Mouse (Mus musculus): ENCODE results near the gene Tex14.
"Not testable (repeated sequence)": the region's sequence is repeated elsewhere in the genome, so short reads cannot be mapped to it uniquely, and the experiment has no call there.

Tex14 gene

DNA sequence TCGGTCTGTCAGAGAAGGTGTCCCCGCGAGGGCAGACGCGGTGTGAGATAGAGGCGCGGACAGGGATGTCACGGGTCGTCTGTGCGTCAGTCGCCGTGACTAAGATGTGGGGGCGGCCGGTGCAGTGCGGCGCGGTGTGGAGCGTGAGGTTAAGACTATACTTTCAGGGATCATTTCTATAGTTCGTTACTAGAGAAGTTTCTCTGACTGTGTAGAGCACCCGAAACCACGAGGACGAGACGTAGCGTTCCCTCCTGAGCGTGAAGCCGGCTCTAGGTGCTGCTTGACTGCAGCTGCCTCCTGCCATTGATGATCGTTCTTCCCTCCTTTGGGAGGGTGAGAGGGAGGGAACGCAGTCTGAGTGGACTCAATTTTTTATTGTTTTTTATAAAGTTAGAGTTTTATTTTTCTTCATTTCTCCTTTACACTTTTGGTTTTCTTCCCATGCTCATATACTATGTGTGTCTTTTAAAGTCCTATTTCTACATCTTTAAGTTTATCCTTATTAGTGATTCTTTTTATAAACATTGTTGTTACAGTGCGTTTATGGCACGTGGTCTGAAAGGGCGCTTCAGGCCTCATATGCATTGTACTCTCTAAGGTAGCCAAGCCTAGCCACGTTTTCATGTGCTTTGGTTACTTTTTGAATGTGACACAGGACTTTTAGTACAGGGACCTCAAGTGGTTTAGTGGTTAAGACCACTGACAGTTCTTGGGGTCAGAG, 43.8 kb downstream of the Tex14 start:
- peak; percentile 68 for DNase-seq (ENCODE audit: low read depth, low spot score)

GRCm38 (mm10) chr11:87449200-87449547, 44.3 kb downstream of the Tex14 start:
- no peak for DNase-seq (ENCODE audit: low read depth, low spot score)

GRCm38 (mm10) chr11:87449847-87450246, 45.0 kb downstream of the Tex14 start:
- not testable (repeated sequence) for DNase-seq (ENCODE audit: low read depth, low spot score)

- DNase-seq (ENCODE audit: low read depth, low spot score) = not testable (repeated sequence)
Measured at GRCm38 (mm10) chr11:87452779-87453178, 47.9 kb downstream of the Tex14 start.

- no peak for DNase-seq (ENCODE audit: low read depth, low spot score)
Measured at GRCm38 (mm10) chr11:87453216-87454034, 48.6 kb downstream of the Tex14 start.

GRCm38 (mm10) chr11:87454035-87454690, 49.3 kb downstream of the Tex14 start:
- no peak for DNase-seq (ENCODE audit: low read depth, low spot score)

DNA sequence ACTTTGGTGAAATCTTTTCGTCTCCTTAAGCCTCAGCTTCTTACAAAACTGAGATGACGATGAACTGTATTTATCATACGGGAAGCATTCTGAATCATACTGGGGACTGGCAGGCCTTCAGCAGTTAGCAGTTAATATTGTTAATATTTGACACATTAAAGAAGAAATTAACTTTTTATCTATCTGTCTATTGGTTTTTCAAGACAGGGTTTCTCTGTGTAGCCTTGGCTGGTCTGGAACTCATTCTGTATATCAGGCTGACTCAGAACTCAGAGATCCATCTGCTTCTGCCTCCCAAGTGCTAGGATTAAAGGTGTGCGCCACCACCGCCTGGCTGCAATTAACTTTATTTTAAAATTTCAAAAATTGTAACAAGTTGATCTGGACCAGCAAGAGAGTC, 50.7 kb downstream of the Tex14 start:
- DNase-seq (ENCODE audit: low read depth, low spot score) = no peak

DNA sequence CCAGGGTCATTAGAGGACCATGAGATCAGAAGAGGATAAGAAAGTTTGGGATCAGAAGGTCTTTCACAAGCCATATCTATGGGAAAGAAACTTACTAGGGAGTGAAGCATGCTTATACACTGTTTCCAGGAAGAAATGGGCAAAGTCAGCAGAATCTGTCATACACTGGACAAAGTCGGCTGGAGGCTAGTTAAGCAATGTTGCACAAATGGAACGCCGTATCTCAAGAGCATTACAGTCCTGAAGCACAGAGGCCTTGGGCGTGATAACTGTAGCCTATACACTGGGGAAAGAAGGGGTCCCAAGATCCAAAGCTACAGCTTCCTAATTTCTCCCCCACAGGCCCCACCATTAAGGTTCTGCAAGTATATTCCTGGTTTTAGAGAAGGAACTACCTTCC, 51.1 kb downstream of the Tex14 start:
- no peak for DNase-seq (ENCODE audit: low read depth, low spot score)

GRCm38 (mm10) chr11:87460566-87460965, 55.7 kb downstream of the Tex14 start:
- DNase-seq (ENCODE audit: low read depth, low spot score) = no peak

DNA sequence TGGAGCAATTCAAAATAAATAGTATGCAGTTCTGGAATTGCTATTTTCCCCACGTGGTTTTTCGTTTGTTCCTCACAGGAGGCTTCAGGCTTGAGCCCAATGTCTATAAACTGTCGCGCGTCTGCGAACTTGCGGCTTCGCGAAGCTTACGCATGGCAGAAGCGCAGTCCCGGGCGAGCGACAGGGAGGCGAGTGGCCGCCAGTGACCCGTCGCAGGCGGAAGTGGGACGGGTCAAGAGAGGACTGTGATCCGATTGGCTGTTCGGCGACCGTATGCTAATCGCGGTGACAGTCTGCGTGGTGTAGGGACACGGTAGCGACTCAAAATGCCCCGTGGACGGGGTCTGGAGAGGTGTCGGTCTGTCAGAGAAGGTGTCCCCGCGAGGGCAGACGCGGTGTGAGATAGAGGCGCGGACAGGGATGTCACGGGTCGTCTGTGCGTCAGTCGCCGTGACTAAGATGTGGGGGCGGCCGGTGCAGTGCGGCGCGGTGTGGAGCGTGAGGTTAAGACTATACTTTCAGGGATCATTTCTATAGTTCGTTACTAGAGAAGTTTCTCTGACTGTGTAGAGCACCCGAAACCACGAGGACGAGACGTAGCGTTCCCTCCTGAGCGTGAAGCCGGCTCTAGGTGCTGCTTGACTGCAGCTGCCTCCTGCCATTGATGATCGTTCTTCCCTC, 57.1 kb downstream of the Tex14 start:
- DNase-seq (ENCODE audit: low read depth, low spot score) = peak; percentile 89

- peak; percentile 61 for DNase-seq (ENCODE audit: low read depth, low spot score)
Measured at GRCm38 (mm10) chr11:87462461-87463242, 57.8 kb downstream of the Tex14 start.

GRCm38 (mm10) chr11:87463243-87463540, 58.3 kb downstream of the Tex14 start:
- DNase-seq (ENCODE audit: low read depth, low spot score) = no peak

DNA sequence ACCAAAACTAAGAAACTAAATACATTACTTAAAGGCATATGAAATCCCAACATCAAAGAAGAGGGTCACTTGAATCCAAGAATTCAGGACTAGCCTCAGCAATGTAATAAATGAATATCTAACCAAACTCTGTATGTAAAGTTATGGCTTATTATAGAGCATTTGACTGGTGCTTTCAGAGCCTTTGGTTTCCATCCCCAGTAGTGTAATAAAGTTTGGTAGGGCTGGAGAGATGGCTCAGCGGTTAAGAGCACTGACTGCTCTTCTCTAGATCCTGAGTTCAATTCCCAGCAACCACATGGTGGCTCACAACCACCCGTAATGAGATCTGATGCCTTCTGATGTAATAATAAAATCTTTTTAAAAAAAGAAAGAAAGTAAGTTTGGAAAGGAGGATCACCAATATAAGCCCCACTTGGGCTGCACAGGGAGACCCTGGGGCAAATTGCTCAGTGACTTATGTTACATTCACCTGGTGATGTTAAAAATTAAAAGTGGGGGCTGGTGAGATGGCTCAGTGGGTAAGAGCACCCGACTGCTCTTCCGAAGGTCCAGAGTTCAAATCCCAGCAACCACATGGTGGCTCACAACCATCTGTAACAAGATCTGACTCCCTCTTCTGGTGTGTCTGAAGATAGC, 59.0 kb downstream of the Tex14 start:
- DNase-seq (ENCODE audit: low read depth, low spot score) = not testable (repeated sequence)

- no peak for DNase-seq (ENCODE audit: low read depth, low spot score)
Measured at GRCm38 (mm10) chr11:87465990-87466593, 61.2 kb downstream of the Tex14 start.

GRCm38 (mm10) chr11:87467491-87468277, 62.8 kb downstream of the Tex14 start:
- no peak for DNase-seq (ENCODE audit: low read depth, low spot score)

GRCm38 (mm10) chr11:87468278-87468655, 63.4 kb downstream of the Tex14 start:
- no peak for DNase-seq (ENCODE audit: low read depth, low spot score)

DNA sequence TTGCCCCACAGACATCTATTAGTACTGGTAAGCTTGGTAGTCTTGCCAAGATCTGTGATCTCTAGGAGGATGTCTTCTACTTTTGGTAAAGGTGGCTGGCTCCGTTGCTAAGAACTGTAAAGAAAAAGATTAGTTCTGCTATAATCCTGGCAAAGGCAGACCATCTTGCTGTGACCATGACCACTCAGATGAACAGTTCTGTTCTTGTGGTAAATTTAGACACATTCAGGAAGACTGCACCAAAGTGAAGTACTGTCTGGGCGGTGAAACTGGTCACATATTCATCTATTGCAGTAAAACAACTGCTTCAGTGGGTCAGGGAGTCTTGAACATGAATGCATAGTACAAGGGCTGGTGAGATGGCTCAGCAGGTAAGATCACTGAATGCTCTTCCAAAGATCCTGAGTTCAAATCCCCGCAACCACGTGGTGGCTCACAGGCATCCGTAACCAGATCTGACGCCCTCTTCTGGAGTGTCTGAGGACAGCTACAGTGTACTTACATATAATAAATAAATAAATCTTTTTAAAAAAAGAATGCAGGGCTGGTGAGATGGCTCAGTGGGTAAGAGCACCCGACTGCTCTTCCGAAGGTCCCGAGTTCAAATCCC, 63.9 kb downstream of the Tex14 start:
- no peak for DNase-seq (ENCODE audit: low read depth, low spot score)

DNA sequence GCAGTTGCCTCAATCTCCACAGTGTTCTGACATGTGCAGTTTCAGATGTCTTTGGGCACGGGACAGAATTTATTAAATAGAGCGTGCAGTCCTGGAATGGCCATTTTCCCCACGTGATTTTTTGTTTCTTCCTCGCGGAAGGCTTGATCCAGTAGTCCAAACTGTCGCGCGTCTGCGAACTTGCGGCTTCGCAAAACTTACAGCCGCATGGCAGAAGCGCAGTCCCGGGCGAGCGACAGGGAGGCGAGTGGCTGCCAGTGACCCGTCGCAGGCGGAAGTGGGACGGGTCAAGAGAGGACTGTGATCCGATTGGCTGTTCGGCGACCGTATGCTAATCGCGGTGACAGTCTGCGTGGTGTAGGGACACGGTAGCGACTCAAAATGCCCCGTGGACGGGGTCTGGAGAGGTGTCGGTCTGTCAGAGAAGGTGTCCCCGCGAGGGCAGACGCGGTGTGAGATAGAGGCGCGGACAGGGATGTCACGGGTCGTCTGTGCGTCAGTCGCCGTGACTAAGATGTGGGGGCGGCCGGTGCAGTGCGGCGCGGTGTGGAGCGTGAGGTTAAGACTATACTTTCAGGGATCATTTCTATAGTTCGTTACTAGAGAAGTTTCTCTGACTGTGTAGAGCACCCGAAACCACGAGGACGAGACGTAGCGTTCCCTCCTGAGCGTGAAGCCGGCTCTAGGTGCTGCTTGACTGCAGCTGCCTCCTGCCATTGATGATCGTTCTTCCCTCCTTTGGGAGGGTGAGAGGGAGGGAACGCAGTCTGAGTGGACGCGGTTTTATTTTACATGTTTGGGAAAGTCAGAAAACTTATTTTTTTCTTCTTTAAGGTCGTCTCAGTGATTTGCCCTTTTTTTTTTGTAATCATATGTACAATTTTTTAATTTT, 66.2 kb downstream of the Tex14 start:
- DNase-seq (ENCODE audit: low read depth, low spot score) = peak; percentile 87
